Mouse (Mus musculus): ENCODE results near the gene Sap30l. TPM values are rescaled to one million over a fixed set of nuclear protein-coding genes. Genes with fewer than 3 reads are reported as not detected.

The Sap30l gene
- total and polyA plus RNA-seq, 3 experiments = 17.1 to 23.1 (median 20.8) TPM

DNA sequence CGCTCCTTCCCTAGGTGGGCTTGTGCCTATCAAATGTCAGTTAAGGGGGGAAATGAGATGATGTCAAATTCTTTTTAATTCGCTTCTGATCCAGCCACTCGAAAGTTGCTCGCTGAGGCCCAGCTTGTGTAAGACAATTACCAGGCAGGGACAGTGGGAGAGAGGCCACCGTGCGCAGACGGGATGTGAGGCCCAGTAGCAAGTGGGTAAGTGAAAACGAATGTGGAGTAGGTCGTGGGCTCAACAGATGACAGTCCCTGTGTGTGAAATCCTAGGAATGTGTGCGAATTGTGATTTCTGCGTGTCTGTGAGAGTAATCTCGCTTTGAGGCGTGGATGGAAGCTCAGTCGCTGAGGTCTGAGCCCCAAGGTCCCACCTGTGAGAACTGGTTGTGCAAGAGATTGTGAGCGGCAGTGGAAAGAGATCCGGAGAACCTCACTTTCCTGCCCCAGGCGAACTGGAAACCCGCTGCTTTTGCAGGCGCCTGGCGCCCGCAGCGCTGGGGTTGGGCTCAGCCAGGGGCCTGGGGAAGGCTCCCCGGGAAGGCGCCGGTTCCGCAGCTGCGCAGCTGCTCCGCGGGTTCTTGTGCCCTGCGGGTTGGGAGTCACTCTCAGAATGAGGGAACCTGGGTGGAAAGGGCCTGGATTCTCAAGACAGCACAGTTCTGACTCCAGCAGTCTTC lies 32.0 kb downstream of the Sap30l start:
- H3K4me2 ChIP-seq (ENCODE audit: insufficient read depth, low read depth, poor library complexity, severe bottlenecking) = no peak overlapping the region

DNA sequence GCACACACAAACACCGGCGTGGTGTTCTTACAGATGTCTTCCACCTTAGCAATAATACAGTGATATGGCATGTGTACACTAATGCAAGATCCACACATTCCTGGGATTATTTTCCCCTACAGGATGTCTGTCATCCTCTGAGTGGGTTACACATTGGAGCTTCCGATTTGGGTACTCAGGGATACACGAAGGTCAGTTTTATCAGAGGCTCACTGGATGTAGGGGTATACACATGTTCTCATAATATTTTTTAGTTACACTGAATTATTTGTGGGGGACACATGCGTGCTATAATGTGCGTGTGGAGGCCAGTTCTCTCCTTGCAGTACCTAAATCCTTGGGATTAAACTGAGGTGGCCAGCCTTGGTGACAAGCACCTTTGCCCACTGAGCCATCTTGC lies 32.6 kb downstream of the Sap30l start:
- no peak for TF ChIP-seq MEF2A (IDR thresholded peaks at IDR 0.05; ENCODE audit: borderline replicate concordance, low read depth, low read length)
- no peak for TF ChIP-seq KAT2A (IDR thresholded peaks at IDR 0.05; ENCODE audit: insufficient replicate concordance, low read length)
- no peak for TF ChIP-seq CTCF (conservative IDR thresholded peaks at IDR 0.05 in 1 of 2, IDR thresholded peaks at IDR 0.05 in 1 of 2; ENCODE audit: low read depth in 2 of 2, low read length in 2 of 2)
- TF ChIP-seq RAD21 (IDR thresholded peaks at IDR 0.05; ENCODE audit: low read depth, low read length) = no peak
- no peak for TF ChIP-seq POLR2AphosphoS2 (IDR thresholded peaks at IDR 0.05; ENCODE audit: low read depth, low read length)
- TF ChIP-seq SIN3A (IDR thresholded peaks at IDR 0.05; ENCODE audit: low read length) = no peak
- no peak for TF ChIP-seq POLR2A (IDR thresholded peaks at IDR 0.05; ENCODE audit: low read depth, low read length)
- no peak for TF ChIP-seq ETS1 (conservative IDR thresholded peaks at IDR 0.05; ENCODE audit: low read depth, low read length)
- no peak for TF ChIP-seq MAX (IDR thresholded peaks at IDR 0.05; ENCODE audit: low read length)
- TF ChIP-seq HCFC1 (IDR thresholded peaks at IDR 0.05; ENCODE audit: low read depth, low read length) = no peak
- no peak for TF ChIP-seq ELF1 (IDR thresholded peaks at IDR 0.05; ENCODE audit: low read depth, low read length)
- no peak for TF ChIP-seq MAZ (IDR thresholded peaks at IDR 0.05; ENCODE audit: low read depth, low read length)
- peaks cover 87% of the 10 kb centered on the region for H3K27me3 ChIP-seq (replicated peaks)
- dilution Hi-C loops (cut with MboI; ENCODE audit: extremely low pct_ligation_motif_present, extremely low pct_unique_long_range_greater_than_20kb, low sequenced_read_pairs) = no loop called here

More for the DNA sequence above, 32.0 kb downstream of the Sap30l start:
- no peak overlapping the region for H3K27ac ChIP-seq (ENCODE audit: insufficient read depth, low read depth)
- TF ChIP-seq SIN3A (IDR thresholded peaks at IDR 0.05; ENCODE audit: low read length) = no peak
- no peak for TF ChIP-seq ZNF384 (IDR thresholded peaks at IDR 0.05; ENCODE audit: low read depth, low read length)
- TF ChIP-seq KAT2A (IDR thresholded peaks at IDR 0.05; ENCODE audit: insufficient replicate concordance, low read length) = no peak
- TF ChIP-seq POLR2A (IDR thresholded peaks at IDR 0.05; ENCODE audit: low read depth, low read length) = no peak
- no peak for TF ChIP-seq BHLHE40 (IDR thresholded peaks at IDR 0.05; ENCODE audit: low read depth, low read length)
- no peak for TF ChIP-seq MAZ (IDR thresholded peaks at IDR 0.05; ENCODE audit: low read depth, low read length)
- no peak for TF ChIP-seq EP300 (IDR thresholded peaks at IDR 0.05; ENCODE audit: low read length)
- no peak for TF ChIP-seq NRF1 (IDR thresholded peaks at IDR 0.05; ENCODE audit: low read depth, low read length)
- no peak for TF ChIP-seq MXI1 (IDR thresholded peaks at IDR 0.05; ENCODE audit: low read depth, low read length)
- no peak for TF ChIP-seq CHD1 (IDR thresholded peaks at IDR 0.05; ENCODE audit: low read depth, low read length)
- no peak for TF ChIP-seq IRF4 (IDR thresholded peaks at IDR 0.05; ENCODE audit: low read depth, low read length)
- H3K79me2 ChIP-seq (replicated peaks; ENCODE audit: control insufficient read depth, extremely low read depth, insufficient read depth, poor library complexity, severe bottlenecking) = no peaks in the 10 kb centered on the region
- no peaks in the 10 kb centered on the region for H3K36me3 ChIP-seq (replicated peaks in 1 of 2; ENCODE audit: control insufficient read depth in 1 of 2, insufficient read depth in 1 of 2, low read length in 1 of 2)
- dilution Hi-C loops (cut with MboI; ENCODE audit: extremely low pct_ligation_motif_present, extremely low pct_unique_long_range_greater_than_20kb, low sequenced_read_pairs) = no loop called here
- in situ Hi-C loops (cut with MboI; ENCODE audit: low pct_ligation_motif_present, low pct_unique_long_range_greater_than_20kb, low sequenced_read_pairs) = no loop called here
- no peak overlapping the region for H3K9ac ChIP-seq (ENCODE audit: insufficient read depth, low read depth)
- DNase-seq (ENCODE audit: extremely low read depth) = no peak
- H3K4me3 ChIP-seq (replicated peaks in 1 of 3; ENCODE audit: low read depth in 2 of 3, low read length in 2 of 3, poor library complexity in 1 of 3) = no peak overlapping the region
- H3K27me3 ChIP-seq (replicated peaks) = peaks cover 88% of the 10 kb centered on the region
- H3K9me3 ChIP-seq (replicated peaks; ENCODE audit: low read length) = no peaks in the 10 kb centered on the region
- H3K4me1 ChIP-seq (ENCODE audit: control insufficient read depth in 1 of 2, insufficient read depth in 2 of 2) = no peaks in the 10 kb centered on the region

More for the DNA sequence above, 32.6 kb downstream of the Sap30l start:
- no peaks in the 10 kb centered on the region for H3K9me3 ChIP-seq (replicated peaks; ENCODE audit: low read length)
- H3K27ac ChIP-seq (ENCODE audit: insufficient read depth, low read depth) = no peak overlapping the region
- H3K4me2 ChIP-seq (ENCODE audit: insufficient read depth, low read depth, poor library complexity, severe bottlenecking) = no peak overlapping the region
- H3K4me3 ChIP-seq (replicated peaks in 1 of 3; ENCODE audit: low read depth in 2 of 3, low read length in 2 of 3, poor library complexity in 1 of 3) = no peak overlapping the region
- in situ Hi-C loops (cut with MboI; ENCODE audit: low pct_ligation_motif_present, low pct_unique_long_range_greater_than_20kb, low sequenced_read_pairs) = no loop called here
- H3K9ac ChIP-seq (ENCODE audit: insufficient read depth, low read depth) = no peak overlapping the region
- H3K4me1 ChIP-seq (ENCODE audit: control insufficient read depth in 1 of 2, insufficient read depth in 2 of 2) = no peaks in the 10 kb centered on the region
- DNase-seq (ENCODE audit: extremely low read depth) = no peak
- H3K36me3 ChIP-seq (replicated peaks in 1 of 2; ENCODE audit: control insufficient read depth in 1 of 2, insufficient read depth in 1 of 2, low read length in 1 of 2) = no peaks in the 10 kb centered on the region
- no peaks in the 10 kb centered on the region for H3K79me2 ChIP-seq (replicated peaks; ENCODE audit: control insufficient read depth, extremely low read depth, insufficient read depth, poor library complexity, severe bottlenecking)

Measured in CH12.LX (cell line).